Mouse (Mus musculus) neural tube, embryonic 15.5 days (tissue): ENCODE data around the gene Mlh3. TPM values are rescaled to one million over a fixed set of nuclear protein-coding genes. Genes with fewer than 3 reads are reported as not detected.
A peak's percentile ranks its signal among the peaks of the same experiment; 100 is the strongest.

ENCODE experiments used
- ATAC-seq: fragments of 200-750 bp; cut with Nextera tagmentation; 2 replicates; pipeline ENCODE4 v1.8.0; 2017; ENCODE audit warnings: mild to moderate bottlenecking, moderate TSS enrichment, moderate library complexity; ENCODE audit not compliant: low FRiP score
- H3K27ac ChIP-seq: fragments of 300-500 bp; sonication (generic); replicated peaks from 2 replicates; pipeline ENCODE4 v1.5.1; 2015; ENCODE audit warnings: mild to moderate bottlenecking, inconsistent platforms
- H3K27me3 ChIP-seq: fragments of 300-500 bp; sonication (generic); replicated peaks from 2 replicates; pipeline ENCODE4 v1.6.1; 2015; ENCODE audit warnings: inconsistent platforms
- H3K36me3 ChIP-seq: fragments of 300-500 bp; sonication (generic); 2 replicates; pipeline ENCODE4 v1.6.1; 2015; ENCODE audit warnings: inconsistent platforms
- H3K4me1 ChIP-seq: fragments of 300-500 bp; sonication (generic); 2 replicates; pipeline ENCODE4 v1.6.1; 2015; ENCODE audit warnings: inconsistent platforms
- H3K4me2 ChIP-seq: fragments of 300-500 bp; sonication (generic); 2 replicates; pipeline ENCODE4 v1.6.1; 2015; ENCODE audit warnings: inconsistent platforms, mild to moderate bottlenecking, moderate library complexity
- H3K4me3 ChIP-seq: fragments of 300-500 bp; sonication (generic); replicated peaks from 2 replicates; pipeline ENCODE4 v1.5.1; 2015; ENCODE audit warnings: mild to moderate bottlenecking, inconsistent platforms
- H3K9ac ChIP-seq: fragments of 300-500 bp; sonication (generic); replicated peaks from 2 replicates; pipeline ENCODE4 v1.6.1; 2015; ENCODE audit warnings: mild to moderate bottlenecking, inconsistent platforms
- H3K9me3 ChIP-seq: fragments of 300-500 bp; sonication (generic); replicated peaks from 2 replicates; pipeline ENCODE4 v1.6.1; 2016; ENCODE audit warnings: inconsistent platforms
- WGBS: fragments of 180-500 bp; shearing (Covaris S2); methylation state at CpG from one replicate; pipeline ENCODE4 v1.1.7; 2015; ENCODE audit warnings: mixed read lengths; 5-methylcytosine and 5-hydroxymethylcytosine counted together
- polyA plus RNA-seq: library from polyadenylated mRNA; unstranded; fragments of >200 nt; fragmentation: Nextera tagmentation; extraction: Ambion mirVana; gene quantifications from 2 replicates; pipeline ENCODE4 v1.2.1, GENCODE M21; 2015

Gene Mlh3
- polyA plus RNA-seq, 1 experiment from 2014 or later: 8.5 TPM

DNA sequence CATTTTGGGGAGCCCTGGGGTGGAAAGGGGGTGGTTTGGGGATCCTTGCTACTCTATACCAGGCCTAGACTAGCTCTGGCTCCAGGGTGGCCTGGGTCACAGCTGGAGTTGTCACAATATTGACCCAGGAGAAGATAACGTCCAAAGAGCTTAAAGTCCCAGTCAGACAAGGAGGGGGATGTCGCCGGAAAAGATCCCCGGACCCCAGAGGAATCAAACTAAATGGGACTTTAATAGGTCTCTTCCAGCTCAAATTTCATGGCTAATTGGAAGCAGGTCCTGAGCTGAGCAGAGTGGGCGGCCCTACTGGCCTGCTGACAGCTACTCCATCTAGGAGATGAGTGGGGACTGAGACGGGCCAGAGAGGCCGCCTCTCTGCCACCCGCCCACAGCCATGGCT, 72.5 kb downstream of the Mlh3 start:
- Histone ChIP-seq H3K4me1 (peaks cover 32% of the 10 kb centered on the region), H3K4me2 (no peak overlapping the region), H3K9me3 (no peaks in the 10 kb centered on the region), H3K36me3 (no peaks in the 10 kb centered on the region), H3K9ac (no peak overlapping the region), H3K27me3 (no peaks in the 10 kb centered on the region), H3K27ac (no peak overlapping the region), H3K4me3 (no peak overlapping the region)
- 42% methylated on average over 8 of the region's 8 CpGs for WGBS
- ATAC-seq: no peak

DNA sequence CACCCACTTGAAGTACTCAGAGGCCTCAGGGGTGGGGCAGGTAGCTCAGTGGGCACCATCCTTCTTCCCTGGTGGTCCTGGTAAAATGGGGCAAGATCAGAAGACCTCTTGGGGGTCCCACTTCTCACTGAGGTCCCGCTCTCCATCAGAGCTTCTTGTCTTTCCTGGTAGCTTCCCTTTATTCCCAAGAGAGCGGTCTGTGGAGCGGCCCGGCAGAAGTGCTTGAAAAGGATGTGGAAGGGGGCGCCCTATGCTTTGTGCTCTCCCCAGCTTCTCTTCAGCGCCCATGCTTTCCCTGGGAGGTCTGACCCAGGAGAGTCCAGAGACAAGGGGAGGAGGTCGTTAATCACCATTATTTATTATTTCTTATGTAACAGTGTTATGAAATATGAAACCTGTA, 73.0 kb downstream of the Mlh3 start:
- Histone ChIP-seq H3K27me3 (no peaks in the 10 kb centered on the region), H3K36me3 (no peaks in the 10 kb centered on the region), H3K4me3 (no peak overlapping the region), H3K9ac (no peak overlapping the region), H3K9me3 (no peaks in the 10 kb centered on the region), H3K4me2 (no peak overlapping the region), H3K27ac (no peak overlapping the region), H3K4me1 (peaks cover 37% of the 10 kb centered on the region)
- 81% methylated on average over 7 of the region's 7 CpGs for WGBS
- no peak for ATAC-seq

DNA sequence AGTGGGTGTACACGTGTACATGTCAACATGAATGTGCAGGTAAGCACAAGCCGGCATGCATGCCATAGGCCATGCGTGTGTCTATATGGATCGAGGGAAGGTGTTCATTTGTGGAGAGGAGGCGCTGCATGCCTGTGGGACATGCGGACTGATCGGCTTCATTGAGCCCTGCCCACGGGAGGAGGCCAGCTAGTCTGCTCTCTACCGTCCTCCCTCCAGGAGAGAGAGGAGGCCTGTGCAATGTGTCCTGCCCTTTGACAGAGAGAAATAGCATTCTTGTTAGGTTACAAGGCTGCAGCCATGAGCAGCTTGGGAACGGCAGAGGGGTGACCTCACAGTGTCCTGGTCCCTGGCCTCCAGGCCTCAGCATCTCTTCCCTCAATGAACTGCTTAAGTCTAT, 74.2 kb downstream of the Mlh3 start:
- no peak overlapping the region for H3K4me3 ChIP-seq

DNA sequence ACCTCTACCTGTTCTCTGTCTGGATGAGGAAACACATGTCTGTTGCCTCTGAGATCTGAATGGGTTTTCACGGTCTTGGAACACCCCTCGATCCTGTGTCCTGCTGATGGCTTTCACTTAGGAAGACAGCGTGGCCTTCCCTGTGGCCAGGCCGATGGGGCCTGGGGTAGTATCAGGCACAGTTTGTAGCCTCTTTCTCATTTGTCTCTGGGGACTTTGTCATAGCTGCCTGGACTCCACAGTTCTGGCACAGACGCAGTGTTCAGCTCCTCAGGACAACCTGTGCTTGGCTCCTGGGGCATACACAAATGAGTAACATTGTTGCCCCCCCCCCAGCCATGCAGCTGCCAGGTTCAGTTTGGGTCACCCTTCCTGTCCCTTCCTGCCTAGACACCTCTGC, 75.3 kb downstream of the Mlh3 start:
- ATAC-seq: no peak
- peak overlapping the region; percentile 23; the same call in 1 of the 2 replicates for H3K27ac ChIP-seq

More for the DNA sequence above, 74.2 kb downstream of the Mlh3 start:
- H3K4me1 ChIP-seq: peaks cover 30% of the 10 kb centered on the region
- no peaks in the 10 kb centered on the region for H3K27me3 ChIP-seq
- no peak overlapping the region for H3K9ac ChIP-seq
- H3K9me3 ChIP-seq: no peaks in the 10 kb centered on the region
- no peak overlapping the region for H3K27ac ChIP-seq
- 91% methylated on average over 10 of the region's 10 CpGs for WGBS
- no peak for ATAC-seq
- no peak overlapping the region for H3K4me2 ChIP-seq
- H3K36me3 ChIP-seq: no peaks in the 10 kb centered on the region

DNA sequence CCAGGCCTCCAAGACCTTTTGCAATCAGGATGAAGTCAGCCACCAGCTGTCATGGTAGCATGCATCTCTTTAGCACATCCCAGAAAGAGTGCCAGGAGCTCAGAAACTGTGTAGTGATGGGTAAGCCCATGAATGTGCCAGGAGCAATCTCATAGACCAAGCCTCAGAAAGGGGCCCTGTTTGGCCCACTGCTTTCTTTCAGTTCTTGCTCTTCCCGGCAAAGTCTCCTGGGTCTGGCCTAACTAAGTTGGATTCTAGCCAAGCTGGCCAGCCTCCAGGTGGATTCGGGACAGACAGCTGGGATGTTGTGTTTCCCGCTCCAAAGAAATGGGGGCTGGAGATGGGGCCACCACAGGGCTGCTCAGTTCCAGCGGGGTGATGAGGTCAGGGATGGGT, 75.8 kb downstream of the Mlh3 start:
- Histone ChIP-seq H3K9ac (no peak overlapping the region), H3K27ac (peak overlapping the region; percentile 58; the same call in 1 of the 2 replicates), H3K9me3 (no peaks in the 10 kb centered on the region), H3K4me2 (no peak overlapping the region), H3K27me3 (no peaks in the 10 kb centered on the region), H3K4me1 (peaks cover 22% of the 10 kb centered on the region), H3K36me3 (no peaks in the 10 kb centered on the region), H3K4me3 (no peak overlapping the region)
- 41% methylated on average over 4 of the region's 4 CpGs for WGBS
- ATAC-seq: peak; percentile 29; the same call in 1 of the 2 replicates

More for the DNA sequence above, 75.3 kb downstream of the Mlh3 start:
- no peaks in the 10 kb centered on the region for H3K27me3 ChIP-seq
- H3K36me3 ChIP-seq: no peaks in the 10 kb centered on the region
- peaks cover 22% of the 10 kb centered on the region for H3K4me1 ChIP-seq
- 78% methylated on average over 5 of the region's 5 CpGs for WGBS
- no peak overlapping the region for H3K4me2 ChIP-seq
- H3K4me3 ChIP-seq: no peak overlapping the region
- H3K9me3 ChIP-seq: no peaks in the 10 kb centered on the region
- H3K9ac ChIP-seq: no peak overlapping the region

DNA sequence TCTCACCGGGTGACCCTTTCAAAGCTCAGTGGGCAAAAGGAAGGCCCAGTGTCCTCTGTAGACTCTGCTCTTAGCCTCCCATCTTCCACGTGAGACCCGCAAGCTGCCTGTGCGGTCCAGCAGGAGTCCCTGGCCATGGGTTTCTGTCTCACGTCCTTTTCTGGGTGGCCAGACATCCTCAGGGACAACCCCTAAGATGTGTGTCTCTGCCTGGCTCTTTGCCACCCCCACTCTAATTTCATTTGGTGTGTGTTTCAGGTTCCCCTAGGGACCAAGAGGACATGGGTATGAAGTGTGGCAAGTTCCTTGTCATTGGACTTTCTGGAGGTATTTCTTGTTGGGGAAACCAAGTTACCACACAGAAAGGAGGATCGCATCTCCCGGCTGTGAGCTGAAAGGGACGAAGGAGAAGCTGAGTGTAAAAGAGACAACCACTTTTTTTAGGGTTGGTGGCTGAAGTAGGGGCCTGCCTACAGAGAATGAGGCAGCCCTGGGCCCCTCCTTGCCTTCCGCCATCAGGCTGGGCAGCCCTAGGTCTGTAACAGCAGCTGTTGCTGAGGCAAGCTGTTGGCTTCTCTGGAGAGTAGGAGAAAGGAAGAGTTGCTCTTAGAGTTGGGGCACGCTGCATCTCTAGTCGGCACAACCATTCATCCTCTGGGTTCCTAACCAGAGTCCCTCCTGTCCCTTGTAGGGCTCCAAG, 76.3 kb downstream of the Mlh3 start:
- Histone ChIP-seq H3K4me1 (peaks cover 22% of the 10 kb centered on the region), H3K27ac (peak overlapping the region; percentile 58), H3K4me2 (no peak overlapping the region), H3K9me3 (no peaks in the 10 kb centered on the region), H3K9ac (no peak overlapping the region), H3K4me3 (no peak overlapping the region), H3K36me3 (no peaks in the 10 kb centered on the region), H3K27me3 (no peaks in the 10 kb centered on the region)
- WGBS: 87% methylated on average over 11 of the region's 11 CpGs
- ATAC-seq: no peak

DNA sequence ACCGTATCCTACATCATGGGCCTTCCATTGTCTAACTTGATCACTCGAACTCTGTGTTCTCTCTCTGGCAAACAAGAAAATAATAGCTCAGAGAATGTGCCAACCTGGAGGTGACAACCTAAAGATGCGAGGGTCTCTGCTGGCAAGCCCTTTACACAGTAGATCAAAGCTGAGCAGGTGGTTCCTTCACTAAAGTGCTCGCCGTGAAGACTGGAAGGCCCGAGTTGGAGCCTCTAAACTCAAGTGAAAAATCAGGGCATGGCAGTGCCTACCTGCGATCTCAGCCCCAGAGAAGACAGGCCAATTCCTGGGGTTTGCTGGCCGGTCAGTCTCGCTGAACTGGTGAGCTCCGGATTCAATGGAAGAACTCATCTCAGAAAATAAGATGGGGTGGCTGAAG, 77.3 kb downstream of the Mlh3 start:
- no peak overlapping the region for H3K4me3 ChIP-seq
- no peak overlapping the region for H3K4me2 ChIP-seq
- H3K4me1 ChIP-seq: peaks cover 22% of the 10 kb centered on the region
- H3K27me3 ChIP-seq: no peaks in the 10 kb centered on the region
- no peaks in the 10 kb centered on the region for H3K9me3 ChIP-seq
- H3K9ac ChIP-seq: no peak overlapping the region
- 80% methylated on average over 10 of the region's 10 CpGs for WGBS
- ATAC-seq: no peak
- no peak overlapping the region for H3K27ac ChIP-seq
- no peaks in the 10 kb centered on the region for H3K36me3 ChIP-seq

DNA sequence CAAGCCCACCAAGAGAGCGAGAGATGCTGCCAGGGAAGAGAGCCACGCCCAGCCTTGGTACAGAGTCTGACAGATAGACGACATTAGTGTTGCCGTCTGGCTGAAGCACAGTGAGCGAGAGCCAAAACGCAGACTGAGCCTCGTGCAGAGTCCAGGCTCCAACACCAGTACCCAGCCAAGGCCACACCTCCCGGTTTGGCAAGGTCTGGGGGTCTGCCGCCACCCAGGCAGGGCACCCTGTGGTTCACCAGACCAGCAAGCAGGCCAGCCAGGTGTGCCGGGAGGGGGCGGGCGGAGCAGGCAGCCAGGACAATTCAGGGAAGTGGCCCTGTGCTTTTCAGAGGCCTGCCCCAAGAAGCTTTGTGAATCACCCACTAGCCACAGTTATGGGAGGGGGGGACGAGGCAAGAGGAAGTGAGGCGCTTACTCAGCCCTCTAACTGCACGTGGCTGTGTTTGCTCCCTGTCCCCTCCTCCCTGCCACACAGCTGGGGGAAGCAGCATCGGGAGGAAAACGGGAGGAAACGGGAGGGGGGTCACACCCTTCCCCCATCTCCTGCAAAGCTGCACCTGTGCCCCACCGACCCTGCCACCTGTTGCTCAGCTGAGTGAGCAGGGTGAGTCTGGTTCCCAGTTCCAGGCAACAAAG, 77.8 kb downstream of the Mlh3 start:
- ATAC-seq: peak; percentile 55; the same call in 1 of the 2 replicates
- H3K9ac ChIP-seq: no peak overlapping the region
- H3K9me3 ChIP-seq: no peaks in the 10 kb centered on the region

DNA sequence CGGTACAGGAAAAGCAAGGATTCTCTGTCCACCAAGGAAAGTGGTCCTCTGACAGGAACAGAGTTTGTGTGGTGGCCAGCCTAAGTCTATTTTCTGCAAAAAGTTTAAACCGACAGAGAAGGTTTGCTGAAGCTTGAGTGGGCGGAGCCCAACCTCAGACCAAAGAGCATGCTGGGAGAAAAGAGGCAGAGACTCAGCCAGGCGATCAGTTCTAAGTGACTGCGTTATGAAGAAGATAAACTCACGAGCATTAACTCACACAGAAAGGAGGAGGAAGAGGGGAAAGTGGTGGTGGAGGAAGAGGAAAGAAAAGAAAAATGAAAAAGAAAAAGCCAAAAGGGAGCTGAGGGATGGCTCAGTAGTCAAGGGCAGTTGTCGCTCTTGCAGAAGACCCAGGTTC, 80.1 kb downstream of the Mlh3 start:
- H3K4me1 ChIP-seq: peaks cover 22% of the 10 kb centered on the region

More for the DNA sequence above, 77.8 kb downstream of the Mlh3 start:
- Histone ChIP-seq H3K27ac (no peak overlapping the region), H3K36me3 (no peaks in the 10 kb centered on the region), H3K4me3 (no peak overlapping the region), H3K4me1 (peaks cover 22% of the 10 kb centered on the region), H3K4me2 (no peak overlapping the region), H3K27me3 (no peaks in the 10 kb centered on the region)
- 38% methylated on average over 19 of the region's 19 CpGs for WGBS

DNA sequence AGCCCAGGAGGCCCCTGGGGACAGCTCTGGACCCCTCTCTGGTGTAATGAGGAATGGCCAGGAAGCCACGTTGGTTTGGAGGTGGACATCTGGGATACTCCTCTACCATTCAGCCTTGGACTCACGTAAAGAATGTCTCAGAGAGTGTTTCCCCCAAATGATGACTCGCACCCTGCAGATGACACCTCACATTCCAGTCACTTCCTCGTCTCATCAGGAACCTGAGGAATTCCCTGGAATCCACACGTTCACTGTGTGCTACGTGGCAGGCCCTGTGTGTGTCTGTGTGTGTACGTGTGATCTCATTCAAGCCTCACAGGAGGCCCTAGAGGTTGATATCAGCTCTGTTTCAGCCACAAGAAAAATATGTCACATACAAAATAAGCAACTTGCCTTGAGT, 84.0 kb downstream of the Mlh3 start:
- no peaks in the 10 kb centered on the region for H3K9me3 ChIP-seq
- 76% methylated on average over 7 of the region's 7 CpGs for WGBS
- H3K4me3 ChIP-seq: no peak overlapping the region
- H3K27ac ChIP-seq: no peak overlapping the region
- H3K4me2 ChIP-seq: no peak overlapping the region
- no peak for ATAC-seq
- H3K27me3 ChIP-seq: peaks cover 7% of the 10 kb centered on the region
- no peak overlapping the region for H3K9ac ChIP-seq
- no peaks in the 10 kb centered on the region for H3K36me3 ChIP-seq
- peaks cover 16% of the 10 kb centered on the region for H3K4me1 ChIP-seq

More for the DNA sequence above, 80.1 kb downstream of the Mlh3 start:
- no peaks in the 10 kb centered on the region for H3K9me3 ChIP-seq
- WGBS: 75% methylated on average over 7 of the region's 7 CpGs
- no peak overlapping the region for H3K4me2 ChIP-seq
- no peak for ATAC-seq
- no peak overlapping the region for H3K27ac ChIP-seq
- no peaks in the 10 kb centered on the region for H3K36me3 ChIP-seq
- no peak overlapping the region for H3K9ac ChIP-seq
- H3K27me3 ChIP-seq: 0 out of 2 replicates have a peak, but pooled peaks cover under 1% of the 10 kb centered on the region
- H3K4me3 ChIP-seq: no peak overlapping the region

DNA sequence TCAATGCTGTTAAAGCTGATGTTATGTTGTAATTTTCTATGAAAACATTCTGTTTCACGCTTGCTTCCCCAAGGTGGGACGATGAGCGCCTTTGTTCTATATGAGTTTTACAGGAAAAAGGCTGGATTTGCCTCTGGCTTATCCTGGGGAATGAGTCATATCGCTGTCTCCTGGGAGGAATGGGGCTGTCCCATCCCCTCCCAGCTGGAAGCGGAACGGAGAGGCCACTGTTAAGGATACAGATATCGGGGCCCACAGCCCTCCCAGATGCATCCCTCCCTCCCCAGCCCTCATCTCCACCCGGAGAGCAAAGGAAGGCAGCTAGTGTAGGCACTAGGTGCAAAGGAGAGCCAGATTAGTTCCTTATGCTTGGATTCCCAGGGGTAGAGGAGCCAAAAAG, 84.6 kb downstream of the Mlh3 start:
- Histone ChIP-seq H3K9ac (no peak overlapping the region), H3K27ac (no peak overlapping the region), H3K27me3 (peaks cover 7% of the 10 kb centered on the region), H3K4me3 (no peak overlapping the region), H3K4me1 (peaks cover 18% of the 10 kb centered on the region), H3K9me3 (no peaks in the 10 kb centered on the region), H3K36me3 (no peaks in the 10 kb centered on the region), H3K4me2 (no peak overlapping the region)
- no peak for ATAC-seq
- 71% methylated on average over 8 of the region's 8 CpGs for WGBS
